Mouse (Mus musculus): ENCODE measurements around the gene Sprr1b. TPM values are rescaled to one million over a fixed set of nuclear protein-coding genes. Genes with fewer than 3 reads are reported as not detected.

Sprr1b gene
- polyA plus RNA-seq, 1 experiment from 2014 or later = not detected

- no peaks in the 10 kb centered on the region for H3K27me3 ChIP-seq (ENCODE audit: control insufficient read depth, insufficient read depth, low read depth, low read length)
- no peaks in the 10 kb centered on the region for H3K9me3 ChIP-seq (ENCODE audit: control insufficient read depth, low read length)
- no peaks in the 10 kb centered on the region for H3K36me3 ChIP-seq (ENCODE audit: control insufficient read depth, insufficient read depth, low read length)
- no peaks in the 10 kb centered on the region for H3K4me1 ChIP-seq (replicated peaks; ENCODE audit: control insufficient read depth, insufficient read depth, low read length)
- WGBS = 83% methylated on average over 2 of the region's 2 CpGs
- H3K4me3 ChIP-seq (ENCODE audit: low read length) = no peak within 1 kb of the TSS
- no peak for ATAC-seq (ENCODE audit: low read depth)
- H3K27ac ChIP-seq (ENCODE audit: low read length) = no peak within 1 kb of the TSS
- no peak within 1 kb of the TSS for H3K9ac ChIP-seq (ENCODE audit: low read length)
- no peak within 1 kb of the TSS for H3K4me2 ChIP-seq (ENCODE audit: low read depth, low read length)
These were observed 6.3 kb downstream of the Sprr1b start, which contains the start of gene Sprr2k for GRCm38 (mm10) chr3:92432282-92432681. Gene Sprr2k (plus strand): TSS chr3:92432582.

- no peak within 1 kb of the TSS for H3K4me3 ChIP-seq (ENCODE audit: low read length)
- H3K36me3 ChIP-seq (ENCODE audit: control insufficient read depth, insufficient read depth, low read length) = no peaks in the 10 kb centered on the region
- no peak within 1 kb of the TSS for H3K9ac ChIP-seq (ENCODE audit: low read length)
- H3K27me3 ChIP-seq (ENCODE audit: control insufficient read depth, insufficient read depth, low read depth, low read length) = no peaks in the 10 kb centered on the region
- no peak within 1 kb of the TSS for H3K4me2 ChIP-seq (ENCODE audit: low read depth, low read length)
- no peak for ATAC-seq (ENCODE audit: low read depth)
- WGBS = 74% methylated on average over 6 of the region's 6 CpGs
- H3K27ac ChIP-seq (ENCODE audit: low read length) = no peak within 1 kb of the TSS
- no peaks in the 10 kb centered on the region for H3K4me1 ChIP-seq (replicated peaks; ENCODE audit: control insufficient read depth, insufficient read depth, low read length)
- no peaks in the 10 kb centered on the region for H3K9me3 ChIP-seq (ENCODE audit: control insufficient read depth, low read length)
These were observed 9.3 kb downstream of the Sprr1b start, which contains the start of gene Gm9774 for GRCm38 (mm10) chr3:92429323-92429722. Gene Gm9774 (minus strand): TSS chr3:92429423.

- Histone ChIP-seq H3K27me3 (ENCODE audit: control insufficient read depth, insufficient read depth, low read depth, low read length) (no peaks in the 10 kb centered on the region), H3K27ac (ENCODE audit: low read length) (no peak within 1 kb of the TSS), H3K36me3 (ENCODE audit: control insufficient read depth, insufficient read depth, low read length) (no peaks in the 10 kb centered on the region), H3K4me1 (replicated peaks; ENCODE audit: control insufficient read depth, insufficient read depth, low read length) (no peaks in the 10 kb centered on the region), H3K4me3 (ENCODE audit: low read length) (no peak within 1 kb of the TSS), H3K9ac (ENCODE audit: low read length) (no peak within 1 kb of the TSS), H3K9me3 (ENCODE audit: control insufficient read depth, low read length) (no peaks in the 10 kb centered on the region), H3K4me2 (ENCODE audit: low read depth, low read length) (no peak within 1 kb of the TSS)
- no peak for ATAC-seq (ENCODE audit: low read depth)
- WGBS = 89% methylated on average over 2 of the region's 2 CpGs
These were observed 20.8 kb downstream of the Sprr1b start, which contains the start of gene Sprr2j-ps for GRCm38 (mm10) chr3:92417782-92418181. Gene Sprr2j-ps (plus strand): TSS chr3:92418082.

GRCm38 (mm10) chr3:92407691-92408090 is 30.9 kb downstream of the Sprr1b start, which contains the start of gene Sprr2i:
Gene Sprr2i (plus strand): TSS chr3:92407991.
- Histone ChIP-seq H3K4me2 (ENCODE audit: low read depth, low read length) (no peak within 1 kb of the TSS), H3K4me1 (replicated peaks; ENCODE audit: control insufficient read depth, insufficient read depth, low read length) (no peaks in the 10 kb centered on the region), H3K27ac (ENCODE audit: low read length) (no peak within 1 kb of the TSS), H3K36me3 (ENCODE audit: control insufficient read depth, insufficient read depth, low read length) (no peaks in the 10 kb centered on the region), H3K9me3 (ENCODE audit: control insufficient read depth, low read length) (no peaks in the 10 kb centered on the region), H3K9ac (ENCODE audit: low read length) (no peak within 1 kb of the TSS), H3K27me3 (ENCODE audit: control insufficient read depth, insufficient read depth, low read depth, low read length) (no peaks in the 10 kb centered on the region), H3K4me3 (ENCODE audit: low read length) (no peak within 1 kb of the TSS)
- ATAC-seq (ENCODE audit: low read depth) = no peak
- 85% methylated on average over 2 of the region's 2 CpGs for WGBS

GRCm38 (mm10) chr3:92394301-92394700 is 44.3 kb downstream of the Sprr1b start:
- Histone ChIP-seq H3K27me3 (ENCODE audit: control insufficient read depth, insufficient read depth, low read depth, low read length) (no peaks in the 10 kb centered on the region), H3K36me3 (ENCODE audit: control insufficient read depth, insufficient read depth, low read length) (no peaks in the 10 kb centered on the region), H3K4me3 (ENCODE audit: low read length) (no peak overlapping the region), H3K4me1 (replicated peaks; ENCODE audit: control insufficient read depth, insufficient read depth, low read length) (no peaks in the 10 kb centered on the region), H3K27ac (ENCODE audit: low read length) (no peak overlapping the region), H3K4me2 (ENCODE audit: low read depth, low read length) (no peak overlapping the region), H3K9me3 (ENCODE audit: control insufficient read depth, low read length) (no peaks in the 10 kb centered on the region), H3K9ac (ENCODE audit: low read length) (no peak overlapping the region)
- no peak for ATAC-seq (ENCODE audit: low read depth)
- 37% methylated on average over 1 of the region's 1 CpGs for WGBS

Other genes starting within 250 kb of the Sprr1b start
- gene Sprr2a1, start 223.0 kb downstream of the Sprr1b start, polyA plus RNA-seq (2015; fragmentation: Nextera tagmentation; extraction: Ambion mirVana) = 0.29 TPM in 1 of 2 replicates, not detected in the other
- 3.2 and 14.3 TPM in 2 replicates for gene Sprr2a2, start 222.9 kb downstream of the Sprr1b start, polyA plus RNA-seq (2015; fragmentation: Nextera tagmentation; extraction: Ambion mirVana)
- gene Sprr2a3, start 153.4 kb downstream of the Sprr1b start, polyA plus RNA-seq (2015; fragmentation: Nextera tagmentation; extraction: Ambion mirVana) = 0.34 and 0.84 TPM in 2 replicates
- gene Sprr2b, start 122.2 kb downstream of the Sprr1b start, polyA plus RNA-seq (2015; fragmentation: Nextera tagmentation; extraction: Ambion mirVana) = not detected in 2 replicates
- gene Sprr2d, start 99.6 kb downstream of the Sprr1b start, polyA plus RNA-seq (2015; fragmentation: Nextera tagmentation; extraction: Ambion mirVana) = not detected in 2 replicates
- not detected in 2 replicates for gene Sprr2e, start 86.6 kb downstream of the Sprr1b start, polyA plus RNA-seq (2015; fragmentation: Nextera tagmentation; extraction: Ambion mirVana)
- not detected in 2 replicates for gene Sprr2f, start 73.6 kb downstream of the Sprr1b start, polyA plus RNA-seq (2015; fragmentation: Nextera tagmentation; extraction: Ambion mirVana)
- gene Sprr2h, start 53.1 kb downstream of the Sprr1b start, polyA plus RNA-seq (2015; fragmentation: Nextera tagmentation; extraction: Ambion mirVana) = not detected in 2 replicates
- not detected in 2 replicates for gene Sprr2i, start 30.8 kb downstream of the Sprr1b start, polyA plus RNA-seq (2015; fragmentation: Nextera tagmentation; extraction: Ambion mirVana)
- not detected in 2 replicates for gene Sprr2j-ps, start 20.7 kb downstream of the Sprr1b start, polyA plus RNA-seq (2015; fragmentation: Nextera tagmentation; extraction: Ambion mirVana)
- gene Gm9774, start 9.4 kb downstream of the Sprr1b start, polyA plus RNA-seq (2015; fragmentation: Nextera tagmentation; extraction: Ambion mirVana) = 7.8 and 10.3 TPM in 2 replicates
- gene Sprr2k, start 6.2 kb downstream of the Sprr1b start, polyA plus RNA-seq (2015; fragmentation: Nextera tagmentation; extraction: Ambion mirVana) = not detected in 2 replicates
- not detected in 2 replicates for gene Sprr3, start 19.9 kb upstream of the Sprr1b start, polyA plus RNA-seq (2015; fragmentation: Nextera tagmentation; extraction: Ambion mirVana)
- 0.97 and 2.8 TPM in 2 replicates for gene Sprr1a, start 47.1 kb upstream of the Sprr1b start, polyA plus RNA-seq (2015; fragmentation: Nextera tagmentation; extraction: Ambion mirVana)
- not detected in 2 replicates for gene Sprr4, start 61.7 kb upstream of the Sprr1b start, polyA plus RNA-seq (2015; fragmentation: Nextera tagmentation; extraction: Ambion mirVana)
- not detected in 2 replicates for gene 2310046K23Rik, start 95.7 kb upstream of the Sprr1b start, polyA plus RNA-seq (2015; fragmentation: Nextera tagmentation; extraction: Ambion mirVana)
- 0.64 TPM in 1 of 2 replicates, not detected in the other for gene Ivl, start 134.9 kb upstream of the Sprr1b start, polyA plus RNA-seq (2015; fragmentation: Nextera tagmentation; extraction: Ambion mirVana)
- gene Smcp, start 150.2 kb upstream of the Sprr1b start, polyA plus RNA-seq (2015; fragmentation: Nextera tagmentation; extraction: Ambion mirVana) = not detected in 2 replicates
- gene 2210017I01Rik, start 168.7 kb upstream of the Sprr1b start, polyA plus RNA-seq (2015; fragmentation: Nextera tagmentation; extraction: Ambion mirVana) = not detected in 2 replicates
- gene Lce6a, start 182.9 kb upstream of the Sprr1b start, polyA plus RNA-seq (2015; fragmentation: Nextera tagmentation; extraction: Ambion mirVana) = not detected in 2 replicates
- 0.31 TPM in 1 of 2 replicates, not detected in the other for gene Lce1a1, start 209.5 kb upstream of the Sprr1b start, polyA plus RNA-seq (2015; fragmentation: Nextera tagmentation; extraction: Ambion mirVana)
- gene Lce1b, start 218.1 kb upstream of the Sprr1b start, polyA plus RNA-seq (2015; fragmentation: Nextera tagmentation; extraction: Ambion mirVana) = not detected in 2 replicates
- gene Lce1a2, start 231.5 kb upstream of the Sprr1b start, polyA plus RNA-seq (2015; fragmentation: Nextera tagmentation; extraction: Ambion mirVana) = not detected in 2 replicates
- not detected in 2 replicates for gene Lce1c, start 240.5 kb upstream of the Sprr1b start, polyA plus RNA-seq (2015; fragmentation: Nextera tagmentation; extraction: Ambion mirVana)
- gene Lce1d, start 248.4 kb upstream of the Sprr1b start, polyA plus RNA-seq (2015; fragmentation: Nextera tagmentation; extraction: Ambion mirVana) = not detected in 2 replicates

All from lung, embryonic 16.5 days (tissue).